Mouse (Mus musculus) megakaryocyte, embryonic 14.5 days (primary cell): Measurements from ENCODE around the gene Me3.

ENCODE experiments used
- FLI1 ChIP-seq: IDR thresholded peaks from 2 replicates; pipeline ENCODE4 v1.6.1; 2012; ENCODE audit warnings: low read length, inconsistent platforms, mixed read lengths
- GATA1 ChIP-seq: IDR thresholded peaks from 3 replicates; pipeline ENCODE4 v1.6.1; 2012; ENCODE audit warnings: mixed read lengths, low read length, inconsistent platforms, borderline replicate concordance

DNA sequence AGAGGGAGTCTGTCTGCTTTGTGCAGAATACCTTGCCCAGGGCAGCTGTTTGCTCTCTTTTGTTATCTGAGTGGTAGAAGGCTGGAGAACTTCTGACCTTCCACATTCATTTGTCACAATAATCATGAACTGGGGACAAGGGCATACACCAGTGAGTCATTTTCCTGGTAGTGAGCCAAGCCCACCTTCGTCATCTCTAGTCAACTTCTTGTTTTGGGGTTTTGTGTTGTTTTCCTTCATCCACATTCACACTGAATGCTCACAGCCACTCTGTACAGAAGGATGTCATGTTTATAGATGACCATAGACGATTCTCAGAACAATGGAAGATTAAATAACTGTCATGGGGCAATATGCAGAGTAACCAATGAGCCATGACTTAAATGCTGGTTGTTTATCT is 78.6 kb downstream of the Me3 start:
- TF ChIP-seq GATA1 = no peak
- no peak for TF ChIP-seq FLI1
